Mouse (Mus musculus): ENCODE results near the gene Rpsa. TPM values are rescaled to one million over a fixed set of nuclear protein-coding genes. Genes with fewer than 3 reads are reported as not detected.

Rpsa gene
- total RNA-seq, 2 experiments from 2014 or later: 545 TPM

DNA sequence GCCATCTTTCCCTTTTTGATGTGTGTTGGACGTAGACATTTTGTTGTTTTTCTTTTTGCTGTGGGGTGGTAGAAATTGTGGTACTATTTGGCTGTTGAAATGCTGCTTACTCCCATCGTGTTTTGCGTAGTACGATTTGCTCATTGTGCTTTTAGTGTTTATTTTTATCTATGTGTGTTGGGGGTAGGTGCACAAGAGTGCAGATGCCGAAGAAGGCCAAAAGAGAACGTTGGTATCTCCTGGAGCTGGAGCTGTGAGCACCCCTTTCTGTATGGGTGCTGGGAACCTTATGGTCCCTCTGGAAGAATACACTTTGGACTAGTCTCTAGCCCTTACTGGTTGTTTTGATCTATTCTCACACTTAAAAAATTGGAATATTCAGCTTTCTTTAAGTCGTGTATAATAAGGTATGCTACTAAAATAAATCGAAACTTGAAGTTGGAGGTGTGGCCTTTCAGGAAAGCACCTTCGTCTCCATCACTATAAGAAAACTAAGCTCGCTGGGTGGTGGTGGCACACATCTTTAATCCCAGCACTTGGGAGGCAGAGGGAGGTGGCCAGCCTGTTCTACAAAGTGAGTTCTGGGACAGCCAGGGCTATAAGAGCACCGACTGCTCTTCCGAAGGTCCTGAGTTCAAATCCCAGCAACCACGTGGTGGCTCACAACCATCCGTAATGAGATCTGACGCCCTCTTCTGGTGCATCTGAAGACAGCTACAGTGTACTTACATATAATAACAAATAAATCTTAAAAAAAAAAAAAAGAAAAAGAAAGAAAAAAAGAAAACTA lies 16.1 kb upstream of the Rpsa start:
- intact Hi-C loops (cut with DNase I): no loop called here
- no peak for DNase-seq (ENCODE audit: low spot score)

GRCm38 (mm10) chr9:120112472-120112871 lies 15.0 kb upstream of the Rpsa start:
- DNase-seq (ENCODE audit: low spot score): no peak
- intact Hi-C loops (cut with DNase I): no loop called here

DNA sequence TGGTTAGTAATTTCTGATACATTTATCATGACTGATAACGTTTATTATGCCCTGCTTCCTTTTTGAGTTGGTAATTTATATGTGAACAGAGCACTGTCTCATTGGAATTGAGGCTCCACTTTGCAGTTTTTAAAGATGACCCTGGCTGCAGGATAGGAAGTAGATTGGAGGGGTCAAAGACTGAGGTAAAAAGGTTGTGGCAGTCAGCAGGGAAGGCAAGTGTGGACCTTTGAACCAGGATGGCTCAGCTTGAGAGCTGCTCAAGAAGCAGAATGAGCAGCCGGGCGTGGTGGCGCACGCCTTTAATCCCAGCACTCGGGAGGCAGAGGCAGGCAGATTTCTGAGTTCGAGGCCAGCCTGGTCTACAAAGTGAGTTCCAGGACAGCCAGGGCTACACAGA lies 14.0 kb upstream of the Rpsa start:
- intact Hi-C loops (cut with DNase I): no loop called here
- no peak for DNase-seq (ENCODE audit: low spot score)

GRCm38 (mm10) chr9:120114051-120114788 lies 13.3 kb upstream of the Rpsa start:
- intact Hi-C loops (cut with DNase I): no loop called here
- DNase-seq (ENCODE audit: low spot score): no peak

GRCm38 (mm10) chr9:120114789-120115151 lies 12.7 kb upstream of the Rpsa start:
- intact Hi-C loops (cut with DNase I): no loop called here
- DNase-seq (ENCODE audit: low spot score): no peak

DNA sequence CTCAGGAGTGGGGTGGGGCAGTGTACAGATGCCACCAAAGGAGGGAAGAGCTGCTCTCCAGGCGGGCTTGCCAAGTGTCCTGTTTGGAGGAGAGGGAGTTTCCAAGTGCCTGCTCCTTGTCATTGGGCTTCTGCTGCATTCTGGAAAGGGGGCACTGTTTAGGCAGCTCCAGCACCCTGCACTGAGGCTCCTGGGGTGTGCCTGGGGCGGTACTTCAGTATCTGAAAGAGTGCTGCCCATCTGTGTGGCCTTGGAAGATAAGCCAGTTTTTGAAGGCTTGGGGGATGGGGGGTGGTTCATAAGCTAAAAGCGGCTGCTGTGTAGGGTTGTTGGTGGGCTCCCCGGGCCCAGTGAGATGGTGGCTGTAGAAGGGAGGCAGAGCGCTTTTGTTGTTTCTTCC lies 11.9 kb upstream of the Rpsa start:
- intact Hi-C loops (cut with DNase I): no loop called here

GRCm38 (mm10) chr9:120116184-120116624 lies 11.3 kb upstream of the Rpsa start:
- intact Hi-C loops (cut with DNase I): no loop called here
- DNase-seq (ENCODE audit: low spot score): no peak

More for the DNA sequence above, 11.9 kb upstream of the Rpsa start:
- DNase-seq (ENCODE audit: low spot score): no peak

DNA sequence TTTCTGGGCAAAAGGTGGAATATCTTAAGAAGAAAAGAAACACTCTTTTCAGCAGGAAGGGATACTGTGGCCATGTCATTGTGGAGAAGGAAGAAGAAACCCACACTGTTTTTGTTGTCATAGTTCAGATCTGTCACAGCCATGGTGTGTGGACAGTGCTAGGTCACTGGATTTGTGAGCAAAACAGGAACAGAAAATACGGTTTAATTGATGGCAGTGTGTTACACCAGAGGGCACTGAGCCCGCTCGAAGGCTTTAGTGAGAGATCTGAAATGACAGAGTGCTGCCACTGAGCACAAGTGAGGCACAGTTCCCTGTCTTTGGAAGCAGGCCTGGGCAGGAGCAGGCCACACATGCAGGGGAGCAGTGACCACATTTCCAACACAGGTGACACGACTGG lies 9.3 kb upstream of the Rpsa start:
- intact Hi-C loops (cut with DNase I): no loop called here
- no peak for DNase-seq (ENCODE audit: low spot score)

- no peak for DNase-seq (ENCODE audit: low spot score)
- intact Hi-C loops (cut with DNase I): no loop called here
Observed at GRCm38 (mm10) chr9:120120503-120120902, 7.0 kb upstream of the Rpsa start.

- no peak for DNase-seq (ENCODE audit: low spot score)
- intact Hi-C loops (cut with DNase I): no loop called here
Observed at GRCm38 (mm10) chr9:120126868-120127267, 621 bp upstream of the Rpsa start.

DNA sequence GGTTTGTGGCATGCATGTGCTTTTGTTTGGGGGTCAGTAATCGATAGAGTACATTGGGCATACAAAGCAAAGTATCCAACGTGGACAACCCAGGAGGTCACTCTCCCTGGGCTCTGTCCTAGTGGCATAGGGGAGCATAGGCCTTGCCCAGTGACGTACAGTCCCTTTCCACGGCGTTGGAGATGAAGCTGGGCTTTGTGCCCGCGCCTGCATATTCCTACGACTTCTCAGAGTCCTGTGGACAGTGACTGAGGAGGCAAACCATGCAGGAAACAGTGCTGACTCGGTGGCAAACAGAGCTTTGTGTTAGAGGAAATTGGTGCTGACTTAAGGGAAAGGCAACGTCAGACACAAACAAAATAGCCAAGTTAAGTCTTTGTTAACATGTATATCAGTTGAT lies 1.8 kb downstream of the Rpsa start:
- DNase-seq (ENCODE audit: low spot score): no peak
- intact Hi-C loops (cut with DNase I): no loop called here

DNA sequence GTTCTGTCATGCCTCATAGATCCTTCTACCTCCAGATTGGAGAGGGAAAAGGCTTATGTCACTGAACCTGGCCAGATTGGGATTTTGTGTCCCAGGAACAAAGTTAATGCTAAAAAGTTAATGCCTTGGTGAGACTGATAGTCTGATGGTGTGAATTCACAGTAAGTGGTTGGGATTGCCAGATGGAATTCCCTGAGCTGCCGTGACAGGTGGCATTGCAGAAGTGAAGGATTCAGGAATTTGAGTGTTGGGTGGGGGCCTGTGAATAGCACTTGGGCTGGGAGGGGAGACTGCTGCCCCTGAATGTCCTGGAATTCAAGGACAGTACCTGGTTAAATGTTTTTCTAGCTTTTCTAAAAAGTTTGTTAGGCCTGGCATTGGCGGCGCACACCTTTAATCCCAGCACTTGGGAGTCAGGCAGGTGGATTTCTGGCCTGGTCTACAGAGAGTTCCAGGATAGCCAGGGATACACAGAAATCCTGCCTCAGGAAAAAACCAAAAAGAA lies 4.3 kb downstream of the Rpsa start:
- DNase-seq (ENCODE audit: low spot score): no peak
- intact Hi-C loops (cut with DNase I): no loop called here

DNA sequence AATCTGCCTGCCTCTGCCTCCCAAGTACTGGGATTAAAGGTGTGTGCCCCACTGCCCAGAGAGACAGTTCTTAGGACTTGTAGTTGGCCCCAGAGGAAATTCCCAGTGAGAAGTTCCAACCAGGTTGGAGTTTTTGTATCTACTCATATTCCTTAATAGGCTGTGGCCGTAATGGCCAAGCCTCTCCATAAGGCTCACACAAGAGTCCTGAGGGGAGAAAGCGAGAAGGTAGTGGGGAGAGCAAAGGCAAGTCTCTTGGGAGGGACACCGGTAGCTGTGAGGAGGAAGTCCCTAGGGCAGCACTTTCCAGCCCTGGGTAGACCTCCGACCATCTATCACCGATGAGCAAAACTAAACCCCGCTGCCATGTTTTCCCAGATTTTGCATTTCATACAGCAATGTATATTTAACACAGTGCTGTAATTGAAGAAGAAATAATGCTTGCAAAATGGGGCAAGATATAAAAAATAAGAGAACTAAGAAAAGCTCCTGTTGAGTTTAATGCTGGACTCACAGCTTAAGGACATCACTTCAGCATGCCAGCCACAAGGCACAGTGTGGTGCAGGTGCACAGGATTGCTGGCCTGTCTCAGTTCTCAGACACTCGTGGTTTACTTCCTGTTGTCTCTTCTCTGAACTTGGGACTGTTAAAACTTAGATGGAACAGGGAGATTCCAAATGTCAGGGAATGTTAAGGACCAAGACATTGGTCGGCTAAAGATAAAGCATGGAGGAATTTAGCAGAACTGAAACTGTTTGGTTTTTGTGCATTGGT lies 5.7 kb downstream of the Rpsa start:
- no peak for DNase-seq (ENCODE audit: low spot score)
- intact Hi-C loops (cut with DNase I): no loop called here

GRCm38 (mm10) chr9:120133755-120134475 lies 6.4 kb downstream of the Rpsa start:
- DNase-seq (ENCODE audit: low spot score): no peak
- intact Hi-C loops (cut with DNase I): no loop called here

- no peak for DNase-seq (ENCODE audit: low spot score)
- intact Hi-C loops (cut with DNase I): no loop called here
Observed at GRCm38 (mm10) chr9:120134529-120135160, 7.2 kb downstream of the Rpsa start.

DNA sequence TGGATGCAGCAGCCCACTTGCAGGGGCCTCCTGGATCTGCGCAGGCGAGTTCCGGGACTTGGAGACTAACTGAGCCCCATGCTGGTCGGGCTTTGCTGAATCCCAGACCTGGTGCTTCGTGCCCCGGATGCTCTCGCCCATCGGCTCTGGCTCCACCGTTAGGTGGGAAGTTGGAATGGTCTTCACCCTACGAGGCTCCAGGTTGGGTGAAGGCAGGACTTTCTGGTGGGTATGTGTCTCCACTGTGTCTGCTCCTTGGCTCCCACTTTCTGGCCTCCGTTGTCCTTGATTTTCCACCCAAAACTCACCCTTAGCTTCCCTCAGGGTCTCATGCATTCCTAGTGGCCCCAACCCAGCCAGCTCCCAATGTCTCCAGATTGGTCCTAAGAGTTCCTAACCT lies 8.0 kb downstream of the Rpsa start:
- DNase-seq (ENCODE audit: low spot score): no peak
- intact Hi-C loops (cut with DNase I): no loop called here

GRCm38 (mm10) chr9:120140652-120141051 lies 13.2 kb downstream of the Rpsa start:
- peak; percentile 14 for DNase-seq (ENCODE audit: low spot score)
- intact Hi-C loops (cut with DNase I): loop anchor here (2.0 to 5.0 kb wide), 3 partner anchors 30 to 287 kb away; no protein-coding TSS in a partner anchor

DNA sequence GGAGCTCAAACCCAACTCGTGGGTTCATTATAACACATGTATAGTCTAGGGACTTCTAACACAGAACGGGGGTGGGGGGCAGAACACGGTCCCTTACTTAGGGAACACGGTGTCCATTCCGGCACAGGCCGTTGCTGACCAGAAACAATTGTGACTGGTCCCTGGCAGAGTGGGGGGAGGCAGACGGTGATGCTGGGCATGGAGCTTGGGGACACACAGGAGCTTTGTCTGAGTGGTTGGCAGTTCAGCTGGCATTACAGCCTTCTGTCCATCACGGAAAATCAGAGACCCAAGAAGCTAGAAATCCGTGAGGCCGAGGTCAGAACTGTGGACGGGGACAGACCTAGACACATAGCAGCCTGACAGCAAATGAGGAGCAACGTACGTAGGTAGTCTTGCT lies 17.0 kb downstream of the Rpsa start:
- intact Hi-C loops (cut with DNase I): loop anchor here (5.0 kb wide), 2 partner anchors 233 to 283 kb away; no protein-coding TSS in a partner anchor
- DNase-seq (ENCODE audit: low spot score): no peak

DNA sequence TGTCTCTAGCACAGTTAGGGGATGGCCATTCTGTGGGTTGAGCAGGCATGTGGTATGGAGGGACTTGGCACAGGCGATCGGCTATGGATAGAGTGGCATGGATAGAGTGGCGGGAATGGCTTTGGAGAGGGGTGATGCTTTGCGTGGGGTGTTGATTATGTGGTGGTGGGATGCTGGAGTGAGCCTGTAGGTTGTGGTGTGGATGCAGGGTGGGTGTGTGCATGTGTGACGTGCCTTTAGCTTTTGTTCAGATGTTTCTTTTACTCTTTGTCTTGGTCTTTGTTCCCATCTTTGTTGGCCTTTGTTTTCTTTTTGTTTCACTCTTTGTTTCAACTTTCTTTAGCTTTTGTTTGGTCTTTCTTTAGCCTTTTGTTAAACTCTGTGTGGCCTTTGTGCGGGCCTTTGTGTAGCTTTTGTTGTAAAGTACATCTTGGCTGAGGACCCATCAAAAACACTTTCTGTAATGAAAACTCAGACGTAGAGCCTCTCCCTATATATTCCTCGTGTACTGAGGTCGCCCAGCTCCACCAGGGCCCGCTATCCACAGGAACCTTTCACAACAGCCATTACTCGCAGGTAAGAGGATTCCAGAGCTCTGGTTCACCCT lies 21.8 kb downstream of the Rpsa start, which contains the start of gene Mobp:
TSS of gene Mobp (plus strand) at position 486 of the 607 bp plus-strand sequence.
- no peak for DNase-seq (ENCODE audit: low spot score)
- intact Hi-C loops (cut with DNase I): no loop called here

Data from heart, postnatal 25 days (tissue).